Mouse (Mus musculus): ENCODE results near the gene Runx1. TPM values are rescaled to one million over a fixed set of nuclear protein-coding genes. Genes with fewer than 3 reads are reported as not detected.

Runx1 gene
- polyA plus RNA-seq, 1 experiment from 2014 or later = 18.9 TPM

DNA sequence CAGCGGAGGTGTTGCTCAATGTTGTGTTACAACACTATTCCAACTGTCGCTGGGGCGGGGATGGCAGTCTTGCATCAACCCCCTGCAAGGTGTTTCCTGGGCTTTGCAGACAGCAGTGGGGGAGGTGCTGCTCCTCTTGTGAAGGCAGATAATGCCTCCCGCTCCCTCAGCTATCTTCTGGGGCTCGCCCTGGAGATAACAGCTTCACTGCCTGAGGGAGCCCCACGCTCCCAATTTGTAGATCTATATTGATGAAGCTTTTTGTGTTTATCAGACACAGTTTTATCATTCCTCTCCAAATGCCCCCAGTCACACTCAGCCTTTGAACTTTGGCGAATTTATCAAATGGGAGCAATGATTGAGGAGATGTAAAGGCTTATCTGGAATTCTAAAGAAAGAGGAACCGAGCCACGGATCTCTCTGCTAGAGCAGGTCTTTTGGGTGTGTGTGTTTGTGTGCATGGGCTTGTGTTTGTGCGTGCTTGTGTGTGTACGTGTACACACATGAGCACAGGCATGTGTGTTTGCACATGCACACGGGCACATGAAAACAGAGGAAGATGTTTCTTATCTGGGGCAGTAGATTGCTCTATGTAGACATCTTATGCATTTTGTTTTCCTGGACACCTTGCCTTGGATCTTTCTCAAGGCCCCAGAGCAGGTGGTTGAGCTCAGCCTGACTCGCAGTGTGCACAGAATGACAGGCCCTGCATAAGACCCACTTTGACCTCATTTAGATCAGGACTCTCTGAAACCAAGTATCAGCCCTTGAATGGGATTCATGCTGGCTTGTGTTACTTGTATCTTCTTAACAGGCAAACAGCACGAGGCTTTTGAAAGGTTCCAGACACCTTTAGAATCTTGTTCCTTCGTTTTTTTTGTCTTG lies 110.1 kb downstream of the Runx1 start:
- WGBS = 53% methylated on average over 15 of the region's 15 CpGs
- H3K4me1 ChIP-seq = peaks cover 19% of the 10 kb centered on the region
- ATAC-seq (ENCODE audit: insufficient number of reproducible peaks, low FRiP score, low TSS enrichment, low read depth) = no peak

DNA sequence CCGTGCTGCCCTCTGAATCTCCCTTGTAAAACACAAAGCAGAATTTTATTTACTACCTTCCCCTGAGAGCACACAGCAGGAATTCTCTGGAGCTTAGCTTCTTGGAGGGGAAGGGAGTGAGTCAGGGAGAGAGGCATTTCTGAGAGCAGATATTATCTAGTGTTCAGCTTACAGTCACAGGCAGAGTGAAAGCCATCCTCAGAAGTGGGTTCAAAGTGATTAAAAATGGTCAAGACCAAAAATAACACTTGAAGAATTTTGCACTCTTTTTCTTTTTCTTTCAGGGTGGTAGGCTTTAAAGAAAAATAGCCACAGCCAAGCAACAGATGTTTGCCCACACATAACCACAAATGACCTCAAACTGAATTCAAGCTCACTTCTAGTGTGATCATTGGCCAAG lies 115.8 kb downstream of the Runx1 start:
- Histone ChIP-seq H3K9me3 (replicated peaks) (no peaks in the 10 kb centered on the region), H3K27me3 (no peaks in the 10 kb centered on the region), H3K4me2 (replicated peaks) (no peak overlapping the region), H3K4me3 (replicated peaks) (no peak overlapping the region), H3K27ac (replicated peaks) (no peak overlapping the region), H3K4me1 (peaks cover 25% of the 10 kb centered on the region), H3K36me3 (no peaks in the 10 kb centered on the region), H3K9ac (no peak overlapping the region)
- no peak for ATAC-seq (ENCODE audit: insufficient number of reproducible peaks, low FRiP score, low TSS enrichment, low read depth)
- WGBS = 30% methylated on average over 1 of the region's 1 CpGs

More for the DNA sequence above, 110.1 kb downstream of the Runx1 start:
- Histone ChIP-seq H3K27ac (replicated peaks) (no peak overlapping the region), H3K4me2 (replicated peaks) (no peak overlapping the region), H3K36me3 (no peaks in the 10 kb centered on the region), H3K9ac (no peak overlapping the region), H3K27me3 (0 out of 2 replicates have a peak, but pooled peaks cover 3% of the 10 kb centered on the region), H3K9me3 (replicated peaks) (no peaks in the 10 kb centered on the region), H3K4me3 (replicated peaks) (no peak overlapping the region)

DNA sequence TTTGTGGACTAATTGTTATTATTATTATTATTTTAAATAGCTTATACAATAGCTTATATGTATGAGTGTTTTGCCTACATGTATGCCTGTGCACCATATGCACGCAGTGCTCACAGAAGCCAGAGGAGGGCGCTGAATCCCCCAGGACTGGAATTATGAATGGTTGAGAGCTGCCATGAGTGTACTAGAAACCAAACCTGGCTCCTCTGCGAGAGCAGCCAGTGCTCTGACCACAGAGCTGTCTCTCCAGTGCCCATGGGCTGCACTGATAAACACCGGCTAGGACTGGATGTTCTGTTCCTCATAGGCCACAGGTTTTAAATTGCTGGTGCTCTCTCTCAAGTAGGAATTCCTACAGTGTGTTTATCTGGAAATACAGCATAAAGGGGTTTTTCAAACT lies 117.2 kb downstream of the Runx1 start:
- H3K36me3 ChIP-seq = no peaks in the 10 kb centered on the region
- 74% methylated on average over 4 of the region's 4 CpGs for WGBS
- ATAC-seq (ENCODE audit: insufficient number of reproducible peaks, low FRiP score, low TSS enrichment, low read depth) = no peak
- peaks cover 25% of the 10 kb centered on the region for H3K4me1 ChIP-seq
- H3K4me3 ChIP-seq (replicated peaks) = no peak overlapping the region
- no peaks in the 10 kb centered on the region for H3K27me3 ChIP-seq
- H3K9ac ChIP-seq = no peak overlapping the region
- no peaks in the 10 kb centered on the region for H3K9me3 ChIP-seq (replicated peaks)
- no peak overlapping the region for H3K27ac ChIP-seq (replicated peaks)
- no peak overlapping the region for H3K4me2 ChIP-seq (replicated peaks)

DNA sequence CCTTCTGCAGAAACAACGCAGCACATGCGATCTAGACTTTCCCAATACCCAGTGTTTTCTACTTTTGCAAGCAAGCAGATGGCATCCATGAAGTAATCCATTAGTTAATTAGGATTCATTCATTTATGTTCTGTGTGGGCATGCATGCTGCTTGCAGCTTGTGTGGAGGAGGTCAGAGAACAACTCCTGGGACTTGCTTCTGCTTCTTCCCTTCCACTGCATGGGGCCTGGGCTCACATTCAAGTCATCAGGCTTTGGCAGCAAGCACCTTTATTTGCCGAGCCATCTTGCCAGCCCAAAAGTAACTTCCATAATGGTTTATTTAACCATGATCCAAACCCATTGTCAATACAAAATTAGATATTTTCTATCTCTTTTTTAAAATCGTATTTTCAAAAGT lies 118.2 kb downstream of the Runx1 start:
- H3K9ac ChIP-seq = no peak overlapping the region
- no peak for ATAC-seq (ENCODE audit: insufficient number of reproducible peaks, low FRiP score, low TSS enrichment, low read depth)
- no peak overlapping the region for H3K4me2 ChIP-seq (replicated peaks)
- H3K9me3 ChIP-seq (replicated peaks) = no peaks in the 10 kb centered on the region
- no peak overlapping the region for H3K27ac ChIP-seq (replicated peaks)
- no peak overlapping the region for H3K4me3 ChIP-seq (replicated peaks)
- peaks cover 25% of the 10 kb centered on the region for H3K4me1 ChIP-seq
- WGBS = 68% methylated on average over 4 of the region's 4 CpGs
- H3K27me3 ChIP-seq = no peaks in the 10 kb centered on the region
- H3K36me3 ChIP-seq = no peaks in the 10 kb centered on the region

DNA sequence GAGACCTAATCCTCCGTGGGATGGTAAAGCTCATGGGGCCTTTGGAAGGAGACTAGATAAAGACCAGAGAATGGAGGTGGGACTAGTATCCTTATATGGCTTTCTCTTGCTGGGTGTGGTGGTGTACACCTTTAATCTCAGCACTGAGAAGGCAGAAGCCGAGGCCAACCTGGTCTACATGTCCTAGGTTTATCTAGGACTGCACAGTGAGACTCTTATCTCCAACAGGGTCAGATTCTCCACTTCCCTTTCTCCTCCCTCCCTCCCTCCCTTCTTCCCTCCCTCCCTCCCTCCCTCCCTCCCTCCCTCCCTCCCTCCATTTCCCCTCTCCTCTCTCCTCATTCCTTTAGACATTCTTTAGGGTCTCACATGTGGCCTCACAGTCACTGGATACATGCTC lies 118.8 kb downstream of the Runx1 start:
- Histone ChIP-seq H3K4me2 (replicated peaks) (no peak overlapping the region), H3K4me1 (peaks cover 25% of the 10 kb centered on the region), H3K27me3 (no peaks in the 10 kb centered on the region), H3K27ac (replicated peaks) (no peak overlapping the region), H3K4me3 (replicated peaks) (no peak overlapping the region), H3K9me3 (replicated peaks) (no peaks in the 10 kb centered on the region), H3K36me3 (no peaks in the 10 kb centered on the region), H3K9ac (no peak overlapping the region)
- no peak for ATAC-seq (ENCODE audit: insufficient number of reproducible peaks, low FRiP score, low TSS enrichment, low read depth)
- 67% methylated on average over 2 of the region's 2 CpGs for WGBS

DNA sequence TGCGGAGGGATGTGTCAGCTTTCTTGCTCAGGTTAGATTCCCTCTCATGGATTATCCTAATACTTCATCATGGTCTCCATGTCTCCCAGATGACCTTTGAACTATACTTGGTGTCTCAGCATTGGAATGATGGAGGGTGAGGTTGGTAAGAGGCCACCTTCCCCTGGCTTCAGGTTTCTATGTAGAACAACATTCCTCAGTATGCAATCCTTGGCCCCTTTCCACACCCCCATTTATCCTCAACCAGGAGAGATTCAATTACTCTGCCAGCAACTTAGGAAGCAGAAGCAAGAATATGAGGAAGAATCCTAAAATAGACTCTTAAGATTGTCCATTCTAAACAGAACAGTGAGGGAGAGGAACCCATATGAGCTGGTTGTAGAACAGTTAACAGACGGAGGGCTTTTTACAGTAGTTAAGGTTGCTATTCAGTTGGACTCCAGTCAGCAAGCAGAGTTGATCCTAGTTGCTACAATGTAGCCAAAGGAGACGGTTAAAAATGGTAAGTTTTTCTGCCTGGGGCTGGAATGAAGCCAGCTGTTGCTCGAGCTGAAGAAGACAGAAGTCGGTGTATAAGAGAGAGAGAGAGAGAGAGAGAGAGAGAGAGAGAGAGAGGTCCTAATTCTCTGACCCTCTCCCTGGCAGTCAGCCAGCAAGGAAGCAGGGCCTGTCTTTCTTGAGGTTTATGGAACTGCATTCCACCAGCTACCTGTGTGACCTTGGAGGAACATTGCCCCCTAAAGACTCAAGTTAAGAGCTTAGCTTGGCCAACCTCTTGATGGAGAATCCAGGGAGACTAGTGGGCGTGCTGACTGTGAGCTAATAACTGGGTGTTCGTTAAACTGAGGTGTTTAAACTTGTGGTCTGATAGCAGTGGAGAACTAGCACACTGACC lies 120.1 kb downstream of the Runx1 start:
- Histone ChIP-seq H3K9ac (no peak overlapping the region), H3K9me3 (replicated peaks) (no peaks in the 10 kb centered on the region), H3K27me3 (peaks cover under 1% of the 10 kb centered on the region; the same call in 1 of the 2 replicates), H3K4me3 (replicated peaks) (no peak overlapping the region), H3K4me2 (replicated peaks) (no peak overlapping the region), H3K27ac (replicated peaks) (peak overlapping the region; percentile 39; the same call in 1 of the 2 replicates), H3K4me1 (peaks cover 26% of the 10 kb centered on the region), H3K36me3 (no peaks in the 10 kb centered on the region)
- WGBS = 38% methylated on average over 7 of the region's 7 CpGs
- no peak for ATAC-seq (ENCODE audit: insufficient number of reproducible peaks, low FRiP score, low TSS enrichment, low read depth)

DNA sequence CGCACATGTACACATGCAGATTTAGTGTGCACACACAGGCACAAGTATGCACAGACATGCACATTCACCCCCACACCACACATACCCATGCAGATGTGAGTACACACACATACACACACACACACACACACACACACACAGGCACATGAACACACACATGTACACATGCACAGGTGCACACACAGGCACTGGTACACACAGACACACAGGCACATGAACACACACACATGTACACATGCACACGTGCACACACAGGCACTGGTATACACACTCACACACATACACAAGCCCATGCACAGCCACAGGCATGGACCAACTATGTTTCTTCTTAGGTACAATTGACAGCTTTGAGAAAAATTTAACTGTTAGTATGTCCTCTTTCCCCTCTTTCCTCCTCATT lies 122.1 kb downstream of the Runx1 start:
- Histone ChIP-seq H3K9ac (no peak overlapping the region), H3K4me1 (peaks cover 38% of the 10 kb centered on the region), H3K4me2 (replicated peaks) (no peak overlapping the region), H3K36me3 (no peaks in the 10 kb centered on the region), H3K9me3 (replicated peaks) (no peaks in the 10 kb centered on the region), H3K27me3 (peaks cover 10% of the 10 kb centered on the region; the same call in 1 of the 2 replicates), H3K27ac (replicated peaks) (no peak overlapping the region), H3K4me3 (replicated peaks) (no peak overlapping the region)
- WGBS = 93% methylated on average over 2 of the region's 2 CpGs
- ATAC-seq (ENCODE audit: insufficient number of reproducible peaks, low FRiP score, low TSS enrichment, low read depth) = no peak

DNA sequence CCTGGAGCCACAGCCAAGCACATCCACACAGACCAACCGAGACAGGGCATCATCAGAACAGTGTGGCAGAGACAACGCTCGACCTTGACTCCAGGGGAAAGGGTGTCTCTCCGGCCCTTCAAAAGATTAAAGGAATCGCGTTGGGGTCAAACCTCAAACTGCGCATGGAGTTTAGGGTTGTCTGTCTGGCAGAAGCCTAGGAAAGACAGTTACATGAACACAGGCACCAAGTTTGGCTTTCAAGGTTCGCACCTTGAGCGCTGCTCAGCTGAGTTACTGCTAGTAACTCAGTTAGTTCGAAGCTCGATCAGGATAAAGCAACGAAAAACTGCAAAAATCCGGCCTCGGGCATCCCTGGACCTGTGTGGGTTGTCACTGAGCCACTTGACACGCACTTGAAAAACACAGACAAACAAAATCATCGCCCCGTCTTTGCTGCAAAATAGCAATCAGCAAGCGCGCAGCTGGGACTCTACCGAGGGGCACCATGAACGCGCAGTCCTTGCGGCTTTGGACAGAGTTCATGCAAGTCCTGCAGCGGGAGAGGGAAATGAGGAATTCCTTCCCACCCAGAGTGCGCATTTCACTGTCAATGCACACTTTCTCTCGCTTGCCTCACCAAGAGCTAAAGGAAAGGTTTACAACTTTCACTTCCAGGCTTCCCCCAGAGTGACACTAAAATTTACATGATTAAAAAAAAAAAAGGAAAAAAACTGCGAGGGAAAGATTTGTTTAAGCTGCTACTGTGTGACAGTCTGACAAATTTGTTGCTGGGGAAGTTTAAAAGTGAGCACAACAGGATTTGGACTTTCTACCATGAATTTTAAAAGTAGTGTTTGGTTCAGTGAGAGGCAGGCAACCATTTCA lies 126.2 kb downstream of the Runx1 start:
- 0 out of 2 replicates have a peak overlapping the region, but pooled peaks have one; percentile 4 for H3K27ac ChIP-seq (replicated peaks)
- no peaks in the 10 kb centered on the region for H3K9me3 ChIP-seq (replicated peaks)
- H3K27me3 ChIP-seq = peaks cover 16% of the 10 kb centered on the region; the same call in 1 of the 2 replicates
- H3K36me3 ChIP-seq = no peaks in the 10 kb centered on the region
- no peak overlapping the region; the same call in 1 of the 2 replicates for H3K9ac ChIP-seq
- H3K4me2 ChIP-seq (replicated peaks) = peak overlapping the region; percentile 98
- ATAC-seq (ENCODE audit: insufficient number of reproducible peaks, low FRiP score, low TSS enrichment, low read depth) = no peak
- WGBS = 7% methylated on average over 27 of the region's 27 CpGs
- peaks cover 40% of the 10 kb centered on the region for H3K4me1 ChIP-seq
- H3K4me3 ChIP-seq (replicated peaks) = peak overlapping the region; percentile 67

DNA sequence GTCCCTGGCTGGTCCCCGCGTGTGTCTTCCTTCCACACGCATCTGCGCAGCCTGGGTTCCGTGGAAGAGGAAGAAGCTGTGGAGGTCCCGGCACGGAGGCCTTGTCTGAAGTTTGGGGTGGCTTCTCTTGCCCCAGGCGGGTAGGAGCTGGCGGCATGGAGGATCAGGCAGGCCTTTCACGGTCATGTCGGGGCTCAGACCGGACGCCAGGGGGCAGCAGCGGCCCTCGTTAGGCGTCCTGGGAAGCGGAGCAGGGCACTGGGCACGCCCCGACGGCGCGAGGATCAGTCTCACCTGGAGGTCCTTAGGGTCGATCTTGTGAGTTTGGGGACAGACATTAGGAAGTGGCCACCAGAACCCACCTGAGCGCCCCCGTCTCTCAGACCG lies 127.3 kb downstream of the Runx1 start:
- ATAC-seq (ENCODE audit: insufficient number of reproducible peaks, low FRiP score, low TSS enrichment, low read depth) = peak; percentile 79
- peak overlapping the region; percentile 92 for H3K27ac ChIP-seq (replicated peaks)
- H3K9ac ChIP-seq = peak overlapping the region; percentile 63
- peak overlapping the region; percentile 98 for H3K4me2 ChIP-seq (replicated peaks)
- under 1% methylated on average over 26 of the region's 26 CpGs for WGBS
- H3K27me3 ChIP-seq = peaks cover 16% of the 10 kb centered on the region; the same call in 1 of the 2 replicates
- H3K36me3 ChIP-seq = no peaks in the 10 kb centered on the region
- H3K4me3 ChIP-seq (replicated peaks) = peak overlapping the region; percentile 67
- no peaks in the 10 kb centered on the region for H3K9me3 ChIP-seq (replicated peaks)
- H3K4me1 ChIP-seq = peaks cover 44% of the 10 kb centered on the region

DNA sequence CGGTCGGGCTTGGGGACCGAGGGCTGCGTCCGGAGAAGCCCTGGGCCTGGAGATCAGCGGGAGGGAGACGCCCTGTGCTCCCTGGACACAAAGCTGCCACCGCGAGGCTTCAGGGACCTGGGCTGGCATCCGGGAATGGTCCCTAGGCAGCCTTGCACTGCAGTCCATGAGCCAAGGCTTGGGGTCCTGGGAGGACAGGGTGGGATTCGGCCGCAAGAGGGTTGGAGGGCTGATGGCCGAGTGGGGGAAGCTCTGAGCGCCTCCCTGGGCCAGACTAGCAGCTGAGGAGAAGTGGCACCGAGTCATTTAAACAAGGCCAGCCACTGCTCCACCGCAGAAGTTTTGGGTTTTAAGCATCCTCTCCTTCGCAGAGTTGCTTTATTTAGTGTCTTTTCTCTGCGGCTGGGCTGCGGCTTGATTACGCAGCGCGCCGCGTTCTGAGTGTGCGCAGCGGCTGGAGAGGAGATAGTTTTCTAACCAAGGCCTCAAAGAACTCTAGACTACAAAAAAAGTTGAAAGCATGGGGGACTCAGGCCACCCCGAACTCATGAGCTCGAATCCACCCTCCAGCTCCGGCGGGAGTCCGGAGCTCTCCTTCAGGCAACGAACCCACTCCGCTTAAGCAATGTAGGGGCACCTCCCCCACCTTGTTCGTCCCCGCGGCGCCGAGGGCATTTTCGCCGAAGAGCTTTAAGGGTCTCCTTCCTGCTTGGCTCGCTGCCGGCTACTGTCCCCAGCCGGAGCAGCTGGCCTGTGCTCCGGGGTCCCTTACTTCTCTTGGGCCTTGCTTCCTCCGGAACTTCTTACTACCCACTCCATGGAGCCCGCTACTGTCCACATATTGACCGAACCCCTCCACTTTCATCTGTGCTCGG lies 128.0 kb downstream of the Runx1 start:
- Histone ChIP-seq H3K27me3 (peaks cover 16% of the 10 kb centered on the region; the same call in 1 of the 2 replicates), H3K9me3 (replicated peaks) (no peaks in the 10 kb centered on the region), H3K27ac (replicated peaks) (peak overlapping the region; percentile 92), H3K4me3 (replicated peaks) (peak overlapping the region; percentile 67), H3K4me2 (replicated peaks) (peak overlapping the region; percentile 98), H3K36me3 (no peaks in the 10 kb centered on the region), H3K9ac (peak overlapping the region; percentile 63), H3K4me1 (peaks cover 44% of the 10 kb centered on the region)
- WGBS = 1% methylated on average over 48 of the region's 48 CpGs
- peak; percentile 30 for ATAC-seq (ENCODE audit: insufficient number of reproducible peaks, low FRiP score, low TSS enrichment, low read depth)
